Mouse (Mus musculus): Measurements from ENCODE around the gene Zbtb16.

- TF ChIP-seq CTCF (IDR thresholded peaks at IDR 0.05; ENCODE audit: insufficient read depth, low read depth, low read length) (no peak), POLR2A (IDR thresholded peaks at IDR 0.05; ENCODE audit: insufficient read depth, low read depth, low read length) (no peak)
Observed at GRCm38 (mm10) chr9:48740098-48740505, 95.9 kb downstream of the Zbtb16 start.

All from olfactory bulb, adult 2 months (tissue).